Mouse (Mus musculus) ES-Bruce4 (cell line): ENCODE measurements around the gene Dynll2. TPM values are rescaled to one million over a fixed set of nuclear protein-coding genes. Genes with fewer than 3 reads are reported as not detected.

Experiments used
- H3K27ac ChIP-seq: 2 replicates; pipeline ENCODE4 v1.5.1; 2012; ENCODE audit warnings: low read length, inconsistent platforms; ENCODE audit not compliant: insufficient read depth
- H3K27me3 ChIP-seq: 2 replicates; pipeline ENCODE4 v1.6.1; 2012; ENCODE audit warnings: mild to moderate bottlenecking, low read length, inconsistent platforms; ENCODE audit not compliant: control insufficient read depth, poor library complexity, insufficient read depth, severe bottlenecking
- H3K36me3 ChIP-seq: 2 replicates; pipeline ENCODE4 v1.6.1; 2012; ENCODE audit warnings: inconsistent platforms, mild to moderate bottlenecking, low read length, moderate library complexity; ENCODE audit not compliant: control insufficient read depth, poor library complexity, insufficient read depth, severe bottlenecking
- H3K4me1 ChIP-seq: one replicate; pipeline ENCODE4 v1.8.1; 2011; ENCODE audit warnings: low read length; ENCODE audit not compliant: control insufficient read depth, insufficient read depth
- H3K4me3 ChIP-seq: 2 replicates; pipeline ENCODE4 v1.5.1; 2011; ENCODE audit warnings: low read depth, mild to moderate bottlenecking, low read length
- H3K9ac ChIP-seq: 2 replicates; pipeline ENCODE4 v1.6.1; 2012; ENCODE audit warnings: low read depth, mild to moderate bottlenecking, inconsistent platforms; ENCODE audit not compliant: poor library complexity, severe bottlenecking
- H3K9me3 ChIP-seq: replicated peaks from 2 replicates; pipeline ENCODE4 v1.6.1; 2012; ENCODE audit warnings: mild to moderate bottlenecking, low read length, inconsistent platforms; ENCODE audit not compliant: control insufficient read depth, poor library complexity, insufficient read depth, severe bottlenecking
- CTCF ChIP-seq: IDR thresholded peaks from one replicate; pipeline ENCODE4 v1.8.1; 2011; ENCODE audit warnings: low read depth, low read length
- EP300 ChIP-seq: IDR thresholded peaks from 2 replicates; pipeline ENCODE4 v1.6.1; 2011; ENCODE audit warnings: low read depth, low read length; ENCODE audit not compliant: insufficient read depth
- POLR2A ChIP-seq: IDR thresholded peaks from one replicate; pipeline ENCODE4 v1.8.1; 2011; ENCODE audit warnings: low read length; ENCODE audit not compliant: insufficient read depth
- polyA plus RNA-seq: library from polyadenylated mRNA; stranded (reverse); fragments of >200 nt; gene quantifications from 2 replicates; pipeline ENCODE4 v1.2.4, GENCODE M21; 2011; ENCODE audit warnings: low read depth; ENCODE audit not compliant: missing spikeins, insufficient read depth, insufficient read length

Dynll2 gene
- polyA plus RNA-seq, result 130 and 133 TPM in 2 replicates

- peaks cover 18% of the 10 kb centered on the region for H3K36me3 ChIP-seq
- peak within 1 kb of the TSS; percentile 99 for H3K9ac ChIP-seq
- TF ChIP-seq POLR2A, result peak; percentile 56
- TF ChIP-seq EP300, result no peak
- no peak for TF ChIP-seq CTCF
- H3K27me3 ChIP-seq, result no peaks in the 10 kb centered on the region
- H3K9me3 ChIP-seq, result no peaks in the 10 kb centered on the region
- H3K4me3 ChIP-seq, result peak within 1 kb of the TSS; percentile 77
- H3K27ac ChIP-seq, result peak within 1 kb of the TSS; percentile 47; the same call in 1 of the 2 replicates
- peaks cover 3% of the 10 kb centered on the region for H3K4me1 ChIP-seq
Observed at GRCm38 (mm10) chr11:87986831-87987793, at the start of gene Dynll2. Dynll2 (minus strand) TSS chr11:87987533.

DNA sequence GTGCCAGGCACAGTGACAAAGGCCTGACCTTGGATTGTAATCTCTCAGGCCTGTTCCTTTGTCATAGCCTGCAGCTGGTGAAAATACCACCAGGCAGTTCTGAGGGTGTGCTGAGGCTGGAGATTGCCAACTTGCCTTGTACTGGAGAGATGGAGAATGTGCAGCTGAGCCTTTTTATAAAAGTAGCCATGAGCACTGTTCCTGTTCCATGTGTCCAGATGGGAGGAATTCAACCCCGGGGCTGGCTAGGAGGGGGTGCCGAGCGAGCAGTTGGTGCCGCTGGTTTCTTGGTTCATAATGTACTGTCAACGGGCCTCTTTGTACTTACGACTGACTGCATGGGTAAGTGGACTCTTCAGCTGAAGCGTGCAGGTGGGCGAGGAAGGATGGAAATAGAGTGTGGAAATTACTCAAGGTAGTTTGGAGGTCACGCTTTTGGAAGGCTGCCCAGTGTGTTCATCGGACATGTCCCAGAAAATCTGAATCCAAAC is 49.5 kb upstream of the Dynll2 start:
- Histone ChIP-seq H3K36me3 (no peaks in the 10 kb centered on the region), H3K9me3 (no peaks in the 10 kb centered on the region), H3K27me3 (no peaks in the 10 kb centered on the region), H3K27ac (peak overlapping the region; percentile 18), H3K4me1 (peaks cover 2% of the 10 kb centered on the region), H3K9ac (no peak overlapping the region), H3K4me3 (no peak overlapping the region)
- TF ChIP-seq POLR2A (no peak), EP300 (no peak), CTCF (no peak)

DNA sequence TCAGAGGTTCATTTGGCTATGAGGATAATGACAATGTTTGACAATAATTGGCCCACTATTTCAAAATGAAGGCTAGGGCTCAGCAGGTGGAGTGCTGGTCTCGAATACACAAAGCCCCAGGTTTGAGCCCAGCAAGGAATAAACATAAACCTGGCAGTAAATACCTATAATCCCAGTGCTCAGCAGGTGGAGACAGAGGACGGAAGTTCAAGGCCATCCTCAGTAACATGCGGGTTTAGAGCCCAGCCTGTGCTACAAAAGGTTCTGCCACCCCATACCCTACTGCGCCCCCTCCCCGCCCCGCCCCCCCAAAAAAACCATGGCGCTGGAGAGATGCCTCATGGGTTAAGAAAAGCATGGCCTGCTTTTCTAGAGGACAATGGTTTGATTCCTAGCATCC is 48.6 kb upstream of the Dynll2 start:
- H3K36me3 ChIP-seq, result no peaks in the 10 kb centered on the region
- H3K4me1 ChIP-seq, result peaks cover 2% of the 10 kb centered on the region
- H3K9me3 ChIP-seq, result no peaks in the 10 kb centered on the region
- no peak overlapping the region for H3K27ac ChIP-seq
- no peak for TF ChIP-seq EP300
- TF ChIP-seq POLR2A, result no peak
- TF ChIP-seq CTCF, result no peak
- no peak overlapping the region for H3K4me3 ChIP-seq
- H3K27me3 ChIP-seq, result no peaks in the 10 kb centered on the region
- H3K9ac ChIP-seq, result no peak overlapping the region

DNA sequence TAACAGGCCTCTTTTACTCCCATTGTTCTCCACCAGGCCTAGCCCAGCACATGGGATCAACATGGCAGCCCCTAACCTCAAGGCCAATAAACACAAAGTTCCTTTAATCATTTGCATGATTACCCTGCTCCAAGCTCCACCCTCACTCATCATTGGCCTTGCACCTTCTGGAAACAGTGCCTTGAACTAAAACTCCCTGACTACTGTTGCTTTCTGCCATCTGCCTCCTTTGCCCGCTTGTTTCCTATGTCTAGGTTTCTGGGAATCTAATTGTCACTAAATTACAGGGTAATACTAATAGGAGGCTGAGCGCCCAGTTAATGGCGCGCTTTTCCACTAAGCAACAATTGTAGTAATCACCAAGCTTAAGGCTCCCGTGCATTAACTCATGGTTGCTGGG is 44.4 kb upstream of the Dynll2 start:
- Histone ChIP-seq H3K4me3 (peak overlapping the region; percentile 38), H3K9ac (peak overlapping the region; percentile 29; the same call in 1 of the 2 replicates)

DNA sequence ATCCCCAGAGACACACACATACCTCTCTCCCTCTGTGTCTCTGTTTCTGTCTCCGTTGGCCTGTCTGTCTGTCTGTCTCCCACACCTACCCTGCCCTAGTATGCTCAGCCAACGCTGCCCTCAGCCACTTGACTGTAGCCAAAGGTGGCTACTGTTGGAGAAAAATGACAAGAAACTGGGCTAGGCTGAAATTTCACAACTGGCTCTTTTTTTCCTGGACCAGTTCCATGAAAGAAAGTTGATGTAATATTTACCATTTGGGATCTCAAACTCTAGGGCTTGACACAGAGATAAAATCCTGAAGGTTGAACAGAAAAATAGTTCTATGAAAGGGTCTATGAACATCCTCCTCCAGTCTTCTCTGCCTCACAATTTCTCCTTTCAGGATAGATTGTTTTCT is 43.5 kb upstream of the Dynll2 start:
- Histone ChIP-seq H3K4me3 (peak overlapping the region; percentile 47), H3K36me3 (no peaks in the 10 kb centered on the region), H3K27ac (no peak overlapping the region), H3K4me1 (peaks cover 9% of the 10 kb centered on the region), H3K27me3 (no peaks in the 10 kb centered on the region), H3K9ac (peak overlapping the region; percentile 0), H3K9me3 (no peaks in the 10 kb centered on the region)
- TF ChIP-seq POLR2A (no peak), CTCF (no peak), EP300 (no peak)

More for the DNA sequence above, 44.4 kb upstream of the Dynll2 start:
- TF ChIP-seq POLR2A (no peak), EP300 (no peak), CTCF (no peak)
- no peaks in the 10 kb centered on the region for H3K9me3 ChIP-seq
- H3K36me3 ChIP-seq, result no peaks in the 10 kb centered on the region
- H3K27ac ChIP-seq, result peak overlapping the region; percentile 20
- no peaks in the 10 kb centered on the region for H3K27me3 ChIP-seq
- H3K4me1 ChIP-seq, result peaks cover 8% of the 10 kb centered on the region

GRCm38 (mm10) chr11:88030219-88030618 is 42.9 kb upstream of the Dynll2 start:
- Histone ChIP-seq H3K9ac (peak overlapping the region; percentile 0), H3K4me1 (peaks cover 11% of the 10 kb centered on the region), H3K27me3 (no peaks in the 10 kb centered on the region), H3K9me3 (no peaks in the 10 kb centered on the region), H3K4me3 (no peak overlapping the region), H3K36me3 (no peaks in the 10 kb centered on the region), H3K27ac (peak overlapping the region; percentile 84)
- TF ChIP-seq EP300 (no peak), CTCF (no peak)
